Mouse (Mus musculus): ENCODE data around the gene Akap8. TPM values are rescaled to one million over a fixed set of nuclear protein-coding genes. Genes with fewer than 3 reads are reported as not detected.
A peak's percentile ranks its signal among the peaks of the same experiment; 100 is the strongest.

Gene Akap8
- 56.5 and 62.3 TPM in 2 replicates for polyA plus RNA-seq (2014; fragmentation: Nextera tagmentation; extraction: Ambion mirVana)

DNA sequence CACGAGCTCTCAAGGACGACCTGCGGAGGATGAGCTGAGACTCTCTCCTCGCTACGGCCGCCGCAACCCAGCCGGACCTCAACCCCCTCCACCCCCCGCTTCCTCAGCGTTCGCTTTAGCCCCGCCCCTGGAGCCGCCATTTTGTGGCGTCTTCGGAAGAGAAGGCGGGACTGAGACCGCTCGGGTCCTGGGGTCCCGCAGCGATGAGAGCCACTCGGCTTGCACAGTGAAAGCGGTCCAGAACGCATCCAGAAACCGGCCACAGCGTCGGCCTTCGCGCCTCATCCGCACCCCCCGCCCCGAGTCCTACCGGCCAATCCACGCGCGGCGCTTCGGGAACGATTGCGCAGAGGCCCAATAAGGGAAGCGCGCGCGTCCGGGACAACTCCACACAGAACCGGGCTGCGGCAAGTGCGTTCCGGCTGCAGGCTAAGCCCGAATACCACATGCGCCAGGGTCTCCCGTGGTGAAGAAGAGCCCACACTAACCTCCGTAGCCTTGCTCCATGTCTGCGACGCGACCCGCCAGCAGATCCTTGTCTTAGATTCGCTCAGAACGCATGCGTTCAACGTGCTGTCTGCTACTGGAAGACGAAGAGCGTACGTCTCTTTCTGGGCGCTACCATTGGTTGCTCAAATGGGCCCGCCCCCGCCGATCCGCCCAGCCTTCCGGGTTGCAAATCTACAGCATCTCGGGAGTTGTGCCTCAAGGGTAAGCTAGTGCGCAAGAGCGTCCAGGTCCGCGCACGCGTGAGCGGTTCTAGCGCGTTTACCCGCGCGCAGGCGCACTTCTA is at the start of gene Akap8:
Gene Akap8 (minus strand): TSS at position 642 of the 793 bp plus-strand sequence.
- Histone ChIP-seq H3K4me1 (ENCODE audit: control insufficient read depth, insufficient read depth, low read length) (peaks cover 18% of the 10 kb centered on the region; the same call in 1 of the 2 replicates), H3K9ac (replicated peaks; ENCODE audit: low read depth, low read length) (peak within 1 kb of the TSS; percentile 76), H3K36me3 (ENCODE audit: control insufficient read depth, insufficient read depth, low read length) (peaks cover 31% of the 10 kb centered on the region), H3K4me2 (replicated peaks; ENCODE audit: low read depth, low read length) (peak within 1 kb of the TSS; percentile 83), H3K27me3 (ENCODE audit: control insufficient read depth, insufficient read depth, low read length) (no peaks in the 10 kb centered on the region), H3K9me3 (ENCODE audit: control insufficient read depth, low read depth, low read length) (no peaks in the 10 kb centered on the region), H3K4me3 (ENCODE audit: low read depth, low read length) (peak within 1 kb of the TSS; percentile 69), H3K27ac (ENCODE audit: low read length) (peak within 1 kb of the TSS; percentile 95)
- WGBS: under 1% methylated on average over 83 of the region's 83 CpGs
- ATAC-seq (ENCODE audit: insufficient number of reproducible peaks, insufficient read depth, low FRiP score, low read depth): peak; percentile 96

DNA sequence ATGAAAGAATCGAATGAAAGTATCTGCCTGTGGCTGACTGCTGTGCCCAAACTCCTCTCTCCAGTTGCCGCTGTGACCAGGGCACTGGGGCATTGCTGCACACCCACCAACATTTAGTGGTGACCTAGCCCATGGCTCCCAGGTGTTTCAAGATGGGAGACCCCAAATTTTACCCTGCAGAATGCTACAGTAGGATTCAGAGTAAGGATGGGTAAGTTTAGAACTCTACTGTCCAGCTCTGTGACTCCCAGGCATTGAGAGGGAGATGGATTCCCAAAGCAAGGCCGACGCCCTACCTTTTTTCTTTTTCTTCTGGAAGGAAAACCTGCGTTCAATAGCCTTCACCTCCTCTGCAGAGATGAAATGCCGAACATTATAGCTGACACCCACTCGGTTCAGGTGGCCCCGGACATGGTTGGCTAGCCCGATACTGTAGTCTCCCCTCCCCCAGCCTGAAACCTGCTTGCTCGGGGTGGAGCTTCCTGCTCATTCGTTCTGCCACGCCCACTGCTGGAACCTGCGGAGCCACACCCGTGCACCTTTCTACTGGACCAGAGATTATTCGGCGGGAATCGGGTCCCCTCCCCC is 48.0 kb upstream of the Akap8 start:
- peak; percentile 82 for ATAC-seq (ENCODE audit: insufficient number of reproducible peaks, insufficient read depth, low FRiP score, low read depth)

DNA sequence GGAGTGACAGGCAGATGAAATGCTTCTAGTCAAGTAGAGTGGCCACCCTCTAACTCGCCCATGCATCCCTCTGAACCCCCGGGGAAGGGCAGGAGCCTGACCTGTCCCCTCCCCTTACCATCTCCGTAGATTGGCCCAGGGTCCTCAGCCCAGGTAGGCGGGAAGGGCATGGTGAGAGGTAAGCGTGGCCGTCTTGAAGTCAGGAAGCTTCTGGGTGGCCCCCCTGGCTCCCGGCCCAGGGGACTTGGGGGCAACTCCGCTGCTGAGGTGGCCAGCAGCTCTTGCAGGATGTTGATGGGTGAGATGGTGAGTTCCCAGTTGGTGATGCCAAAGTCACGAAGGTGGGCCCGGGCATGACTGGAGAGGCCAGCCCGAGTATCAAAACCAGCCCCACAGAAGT is 46.7 kb upstream of the Akap8 start:
- 87% methylated on average over 11 of the region's 11 CpGs for WGBS
- Histone ChIP-seq H3K27ac (ENCODE audit: low read length) (no peak overlapping the region), H3K4me2 (replicated peaks; ENCODE audit: low read depth, low read length) (no peak overlapping the region), H3K27me3 (ENCODE audit: control insufficient read depth, insufficient read depth, low read length) (no peaks in the 10 kb centered on the region), H3K4me3 (ENCODE audit: low read depth, low read length) (no peak overlapping the region), H3K9ac (replicated peaks; ENCODE audit: low read depth, low read length) (no peak overlapping the region), H3K4me1 (ENCODE audit: control insufficient read depth, insufficient read depth, low read length) (peaks cover 13% of the 10 kb centered on the region), H3K36me3 (ENCODE audit: control insufficient read depth, insufficient read depth, low read length) (no peaks in the 10 kb centered on the region; the same call in 1 of the 2 replicates), H3K9me3 (ENCODE audit: control insufficient read depth, low read depth, low read length) (no peaks in the 10 kb centered on the region)
- ATAC-seq (ENCODE audit: insufficient number of reproducible peaks, insufficient read depth, low FRiP score, low read depth): no peak

More for the DNA sequence above, 48.0 kb upstream of the Akap8 start:
- Histone ChIP-seq H3K27me3 (ENCODE audit: control insufficient read depth, insufficient read depth, low read length) (no peaks in the 10 kb centered on the region), H3K27ac (ENCODE audit: low read length) (0 out of 2 replicates have a peak overlapping the region, but pooled peaks have one; percentile 45), H3K4me3 (ENCODE audit: low read depth, low read length) (peak overlapping the region; percentile 21), H3K4me2 (replicated peaks; ENCODE audit: low read depth, low read length) (peak overlapping the region; percentile 37), H3K9ac (replicated peaks; ENCODE audit: low read depth, low read length) (no peak overlapping the region), H3K36me3 (ENCODE audit: control insufficient read depth, insufficient read depth, low read length) (no peaks in the 10 kb centered on the region), H3K4me1 (ENCODE audit: control insufficient read depth, insufficient read depth, low read length) (peaks cover 7% of the 10 kb centered on the region), H3K9me3 (ENCODE audit: control insufficient read depth, low read depth, low read length) (no peaks in the 10 kb centered on the region)
- 11% methylated on average over 11 of the region's 17 CpGs for WGBS

GRCm38 (mm10) chr17:32365296-32365695 is 44.3 kb upstream of the Akap8 start:
- 58% methylated on average over 1 of the region's 1 CpGs for WGBS
- H3K4me1 ChIP-seq (ENCODE audit: control insufficient read depth, insufficient read depth, low read length): peaks cover 17% of the 10 kb centered on the region
- no peaks in the 10 kb centered on the region for H3K27me3 ChIP-seq (ENCODE audit: control insufficient read depth, insufficient read depth, low read length)
- ATAC-seq (ENCODE audit: insufficient number of reproducible peaks, insufficient read depth, low FRiP score, low read depth): no peak
- no peak overlapping the region for H3K9ac ChIP-seq (replicated peaks; ENCODE audit: low read depth, low read length)
- H3K9me3 ChIP-seq (ENCODE audit: control insufficient read depth, low read depth, low read length): no peaks in the 10 kb centered on the region
- H3K36me3 ChIP-seq (ENCODE audit: control insufficient read depth, insufficient read depth, low read length): peaks cover 18% of the 10 kb centered on the region
- H3K4me2 ChIP-seq (replicated peaks; ENCODE audit: low read depth, low read length): no peak overlapping the region
- H3K4me3 ChIP-seq (ENCODE audit: low read depth, low read length): no peak overlapping the region
- H3K27ac ChIP-seq (ENCODE audit: low read length): no peak overlapping the region; the same call in 1 of the 2 replicates

- peak overlapping the region; percentile 49 for H3K4me2 ChIP-seq (replicated peaks; ENCODE audit: low read depth, low read length)
- H3K9ac ChIP-seq (replicated peaks; ENCODE audit: low read depth, low read length): 0 out of 2 replicates have a peak overlapping the region, but pooled peaks have one; percentile 14
- H3K4me3 ChIP-seq (ENCODE audit: low read depth, low read length): peak overlapping the region; percentile 95
- peaks cover 17% of the 10 kb centered on the region for H3K4me1 ChIP-seq (ENCODE audit: control insufficient read depth, insufficient read depth, low read length)
- peak overlapping the region; percentile 52; the same call in 1 of the 2 replicates for H3K27ac ChIP-seq (ENCODE audit: low read length)
- 53% methylated on average over 5 of the region's 5 CpGs for WGBS
- H3K27me3 ChIP-seq (ENCODE audit: control insufficient read depth, insufficient read depth, low read length): no peaks in the 10 kb centered on the region
- no peaks in the 10 kb centered on the region for H3K9me3 ChIP-seq (ENCODE audit: control insufficient read depth, low read depth, low read length)
- peaks cover 22% of the 10 kb centered on the region for H3K36me3 ChIP-seq (ENCODE audit: control insufficient read depth, insufficient read depth, low read length)
- no peak for ATAC-seq (ENCODE audit: insufficient number of reproducible peaks, insufficient read depth, low FRiP score, low read depth)
Measured at GRCm38 (mm10) chr17:32364850-32365249, 43.8 kb upstream of the Akap8 start.

GRCm38 (mm10) chr17:32364331-32364730 is 43.3 kb upstream of the Akap8 start:
- Histone ChIP-seq H3K4me2 (replicated peaks; ENCODE audit: low read depth, low read length) (peak overlapping the region; percentile 49), H3K9ac (replicated peaks; ENCODE audit: low read depth, low read length) (peak overlapping the region; percentile 97), H3K27me3 (ENCODE audit: control insufficient read depth, insufficient read depth, low read length) (no peaks in the 10 kb centered on the region), H3K27ac (ENCODE audit: low read length) (peak overlapping the region; percentile 52), H3K4me3 (ENCODE audit: low read depth, low read length) (peak overlapping the region; percentile 95), H3K4me1 (ENCODE audit: control insufficient read depth, insufficient read depth, low read length) (peaks cover 17% of the 10 kb centered on the region), H3K36me3 (ENCODE audit: control insufficient read depth, insufficient read depth, low read length) (peaks cover 27% of the 10 kb centered on the region), H3K9me3 (ENCODE audit: control insufficient read depth, low read depth, low read length) (no peaks in the 10 kb centered on the region)
- WGBS: under 1% methylated on average over 23 of the region's 47 CpGs
- ATAC-seq (ENCODE audit: insufficient number of reproducible peaks, insufficient read depth, low FRiP score, low read depth): peak; percentile 91

DNA sequence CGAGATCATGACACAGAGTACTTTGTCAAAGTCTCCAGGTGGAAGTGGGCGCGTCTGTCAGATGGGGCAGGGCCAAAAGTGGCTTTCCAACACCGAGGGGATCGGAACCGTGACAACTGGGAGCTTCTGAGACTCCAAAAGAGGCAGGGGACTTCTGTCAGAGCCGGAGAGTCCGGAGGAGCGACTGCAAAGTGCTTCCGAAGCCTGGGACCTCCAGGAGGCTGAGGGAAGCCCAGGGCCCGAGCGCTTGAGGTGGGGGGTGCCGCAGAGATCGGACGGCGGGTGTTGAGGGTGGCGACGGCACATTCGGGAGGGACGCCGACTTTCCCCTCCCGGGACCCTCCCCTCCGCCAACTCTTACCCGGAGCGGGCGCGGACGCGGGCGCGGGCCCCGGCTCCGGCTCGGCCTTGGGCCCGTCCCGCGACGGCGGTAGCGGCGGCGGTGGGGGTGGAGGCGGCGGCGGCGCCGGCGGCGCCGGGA is 42.8 kb upstream of the Akap8 start:
- Histone ChIP-seq H3K27ac (ENCODE audit: low read length) (peak overlapping the region; percentile 48), H3K4me2 (replicated peaks; ENCODE audit: low read depth, low read length) (peak overlapping the region; percentile 68), H3K9me3 (ENCODE audit: control insufficient read depth, low read depth, low read length) (no peaks in the 10 kb centered on the region), H3K4me1 (ENCODE audit: control insufficient read depth, insufficient read depth, low read length) (peaks cover 17% of the 10 kb centered on the region), H3K4me3 (ENCODE audit: low read depth, low read length) (peak overlapping the region; percentile 95), H3K36me3 (ENCODE audit: control insufficient read depth, insufficient read depth, low read length) (peaks cover 32% of the 10 kb centered on the region), H3K27me3 (ENCODE audit: control insufficient read depth, insufficient read depth, low read length) (no peaks in the 10 kb centered on the region), H3K9ac (replicated peaks; ENCODE audit: low read depth, low read length) (peak overlapping the region; percentile 97)
- ATAC-seq (ENCODE audit: insufficient number of reproducible peaks, insufficient read depth, low FRiP score, low read depth): peak; percentile 39; the same call in 1 of the 2 replicates
- under 1% methylated on average over 24 of the region's 50 CpGs for WGBS

DNA sequence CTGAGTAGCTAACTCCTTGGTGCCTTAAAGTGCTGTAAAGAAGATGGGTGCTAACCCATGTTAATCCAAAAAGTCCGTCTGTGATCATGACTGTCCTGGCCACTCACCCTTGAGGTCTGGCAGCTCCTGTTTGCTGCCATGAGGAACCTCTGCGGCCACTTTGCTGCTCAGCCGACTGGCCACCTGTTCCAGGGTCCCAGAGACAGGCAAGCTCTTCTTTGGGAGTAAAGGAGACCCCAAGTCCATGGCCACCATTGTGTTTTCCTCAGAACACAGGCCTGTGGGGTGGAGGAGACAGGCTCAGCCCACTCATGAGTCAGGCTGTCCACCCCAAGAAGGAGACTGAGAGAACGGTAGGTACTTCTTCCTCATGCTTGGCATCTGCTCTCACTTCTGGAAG is 41.6 kb upstream of the Akap8 start:
- no peak overlapping the region for H3K27ac ChIP-seq (ENCODE audit: low read length)
- no peak for ATAC-seq (ENCODE audit: insufficient number of reproducible peaks, insufficient read depth, low FRiP score, low read depth)
- no peaks in the 10 kb centered on the region for H3K9me3 ChIP-seq (ENCODE audit: control insufficient read depth, low read depth, low read length)
- H3K4me2 ChIP-seq (replicated peaks; ENCODE audit: low read depth, low read length): peak overlapping the region; percentile 68
- peak overlapping the region; percentile 95 for H3K4me3 ChIP-seq (ENCODE audit: low read depth, low read length)
- H3K9ac ChIP-seq (replicated peaks; ENCODE audit: low read depth, low read length): 0 out of 2 replicates have a peak overlapping the region, but pooled peaks have one; percentile 15
- WGBS: 82% methylated on average over 4 of the region's 4 CpGs
- peaks cover 44% of the 10 kb centered on the region for H3K36me3 ChIP-seq (ENCODE audit: control insufficient read depth, insufficient read depth, low read length)
- H3K4me1 ChIP-seq (ENCODE audit: control insufficient read depth, insufficient read depth, low read length): peaks cover 17% of the 10 kb centered on the region
- no peaks in the 10 kb centered on the region for H3K27me3 ChIP-seq (ENCODE audit: control insufficient read depth, insufficient read depth, low read length)
